In genomic region chr4:136462839-136463178, GRCm38 (mm10) we compare ENCODE assay signal across 8 mouse cellular contexts. TPM values are rescaled to one million over a fixed set of nuclear protein-coding genes. Genes with fewer than 3 reads are reported as not detected.
DNase-seq lines count a peak whose midpoint lies in the region; ATAC-seq and TF ChIP-seq lines count a peak whose summit lies in the region.

No protein-coding gene starts in this region.

- H3K36me3 ChIP-seq in forebrain, postnatal 0 days (ENCODE audit: insufficient read depth) = no peaks in the 10 kb centered on the region
- H3K36me3 ChIP-seq in intestine, postnatal 0 days (ENCODE audit: control insufficient read depth, insufficient read depth) = no peaks in the 10 kb centered on the region
- H3K36me3 ChIP-seq in midbrain, embryonic 11.5 days (ENCODE audit: control insufficient read depth, insufficient read depth, low read length) = no peaks in the 10 kb centered on the region

- no peak for TF ChIP-seq CTCF in forebrain, postnatal 0 days (IDR thresholded peaks at IDR 0.05; ENCODE audit: low read depth)
- TF ChIP-seq CTCF in intestine, postnatal 0 days (IDR thresholded peaks at IDR 0.05; ENCODE audit: low read depth) = no peak

- peaks cover 3% of the 10 kb centered on the region; the same call in 1 of the 2 replicates for H3K27me3 ChIP-seq in forebrain, postnatal 0 days (ENCODE audit: insufficient read depth, low read length)
- H3K27me3 ChIP-seq in intestine, postnatal 0 days (replicated peaks; ENCODE audit: control insufficient read depth, insufficient read depth, low read length) = no peaks in the 10 kb centered on the region
- H3K27me3 ChIP-seq in midbrain, embryonic 11.5 days (ENCODE audit: control insufficient read depth, insufficient read depth, low read length) = peaks cover 20% of the 10 kb centered on the region

- peak overlapping the region; percentile 88 for H3K4me2 ChIP-seq in forebrain, postnatal 0 days (ENCODE audit: low read depth)
- peak overlapping the region; percentile 84 for H3K4me2 ChIP-seq in intestine, postnatal 0 days (replicated peaks; ENCODE audit: low read depth)
- H3K4me2 ChIP-seq in midbrain, embryonic 11.5 days = peak overlapping the region; percentile 99

- ATAC-seq in forebrain, postnatal 0 days = peak; percentile 92
- no peak for ATAC-seq in intestine, postnatal 0 days
- peak; percentile 70 for ATAC-seq in midbrain, embryonic 11.5 days (ENCODE audit: low FRiP score)

- DNase-seq in cerebellum, adult 11-12 months = peak; percentile 47
- DNase-seq in cerebellum, postnatal 4 days (ENCODE audit: low spot score in 2 of 2) = no peak
- peak; percentile 18 to 41 for DNase-seq in right cerebral cortex, adult 2 months (ENCODE audit: low spot score in 2 of 2)
- no peak for DNase-seq in right cerebral cortex, postnatal 4 days
- DNase-seq in forebrain, postnatal 0 days = no peak
- no peak for DNase-seq in midbrain, embryonic 11.5 days (ENCODE audit: low spot score, missing footprints)
- no peak for DNase-seq in yolk sac, embryonic 10.5 days (ENCODE audit: low spot score)

- H3K27ac ChIP-seq in forebrain, postnatal 0 days (ENCODE audit: low read depth, low read length) = peak overlapping the region; percentile 57; the same call in 1 of the 2 replicates
- peak overlapping the region; percentile 84 for H3K27ac ChIP-seq in intestine, postnatal 0 days (ENCODE audit: low read depth, low read length)
- H3K27ac ChIP-seq in midbrain, embryonic 11.5 days (ENCODE audit: low read depth, low read length) = peak overlapping the region; percentile 40; the same call in 1 of the 2 replicates

- WGBS in forebrain, postnatal 0 days = 1% methylated on average over 8 of the region's 8 CpGs
- 7% methylated on average over 8 of the region's 8 CpGs for WGBS in intestine, postnatal 0 days
- WGBS in midbrain, embryonic 11.5 days = 2% methylated on average over 8 of the region's 8 CpGs

- peak overlapping the region; percentile 54 for H3K4me3 ChIP-seq in forebrain, postnatal 0 days (ENCODE audit: low read depth, low read length)
- H3K4me3 ChIP-seq in intestine, postnatal 0 days (ENCODE audit: low read depth, low read length) = peak overlapping the region; percentile 69
- peak overlapping the region; percentile 62 for H3K4me3 ChIP-seq in midbrain, embryonic 11.5 days (ENCODE audit: low read depth, low read length)

- peak overlapping the region; percentile 74 for H3K9ac ChIP-seq in forebrain, postnatal 0 days
- H3K9ac ChIP-seq in intestine, postnatal 0 days (ENCODE audit: low read depth, low read length) = peak overlapping the region; percentile 65
- H3K9ac ChIP-seq in midbrain, embryonic 11.5 days (ENCODE audit: low read length) = peak overlapping the region; percentile 74

- no peaks in the 10 kb centered on the region for H3K9me3 ChIP-seq in forebrain, postnatal 0 days (ENCODE audit: low read length)
- no peaks in the 10 kb centered on the region for H3K9me3 ChIP-seq in intestine, postnatal 0 days (ENCODE audit: control insufficient read depth)
- no peaks in the 10 kb centered on the region for H3K9me3 ChIP-seq in midbrain, embryonic 11.5 days (ENCODE audit: control insufficient read depth, low read length)

- peaks cover 5% of the 10 kb centered on the region; the same call in 1 of the 2 replicates for H3K4me1 ChIP-seq in forebrain, postnatal 0 days (ENCODE audit: insufficient read depth)
- H3K4me1 ChIP-seq in intestine, postnatal 0 days (replicated peaks; ENCODE audit: control insufficient read depth, insufficient read depth, low read length) = peaks cover 9% of the 10 kb centered on the region; the same call in 1 of the 2 replicates
- peaks cover 4% of the 10 kb centered on the region; the same call in 1 of the 2 replicates for H3K4me1 ChIP-seq in midbrain, embryonic 11.5 days (ENCODE audit: control insufficient read depth, insufficient read depth, low read length)

RNA-seq across cellular contexts. Expression of gene 6030445D17Rik, which starts 0.8 kb away (rescaled TPM):
- total RNA-seq in forebrain, postnatal 0 days (2014; rRNA removed) = 0.23 and 0.29 TPM in 2 replicates
- polyA plus RNA-seq in forebrain, postnatal 0 days (2015; fragmentation: Nextera tagmentation; extraction: Ambion mirVana) = 0.10 and 0.23 TPM in 2 replicates
- 0.50 and 0.59 TPM in 2 replicates for polyA plus RNA-seq in intestine, postnatal 0 days (2015; fragmentation: Nextera tagmentation; extraction: Ambion mirVana)
- 0.15 and 0.46 TPM in 2 replicates for polyA plus RNA-seq in midbrain, embryonic 11.5 days (2014; fragmentation: Nextera tagmentation; extraction: Ambion mirVana)

RNA-seq across cellular contexts. Expression of gene Luzp1, which starts 6.8 kb away (rescaled TPM):
- total RNA-seq in forebrain, postnatal 0 days (2014; rRNA removed) = 11.6 and 20.8 TPM in 2 replicates
- polyA plus RNA-seq in forebrain, postnatal 0 days (2015; fragmentation: Nextera tagmentation; extraction: Ambion mirVana) = 34.8 and 50.0 TPM in 2 replicates
- 82.9 and 100 TPM in 2 replicates for polyA plus RNA-seq in intestine, postnatal 0 days (2015; fragmentation: Nextera tagmentation; extraction: Ambion mirVana)
- 94.2 and 99.5 TPM in 2 replicates for polyA plus RNA-seq in midbrain, embryonic 11.5 days (2014; fragmentation: Nextera tagmentation; extraction: Ambion mirVana)

RNA-seq across cellular contexts. Expression of gene Htr1d, which starts 39.5 kb away (rescaled TPM):
- 2.0 and 2.4 TPM in 2 replicates for total RNA-seq in forebrain, postnatal 0 days (2014; rRNA removed)
- polyA plus RNA-seq in forebrain, postnatal 0 days (2015; fragmentation: Nextera tagmentation; extraction: Ambion mirVana) = 2.4 and 3.1 TPM in 2 replicates
- 0.16 and 0.37 TPM in 2 replicates for polyA plus RNA-seq in intestine, postnatal 0 days (2015; fragmentation: Nextera tagmentation; extraction: Ambion mirVana)
- polyA plus RNA-seq in midbrain, embryonic 11.5 days (2014; fragmentation: Nextera tagmentation; extraction: Ambion mirVana) = 0.34 and 0.69 TPM in 2 replicates

Comparison
In these comparisons a context has a peak if more than half of its experiments do, and no peak if none do; other contexts are left out.
1. DNase-seq: peak in cerebellum, adult 11-12 months (single experiment) and right cerebral cortex, adult 2 months (2 of 2); none in cerebellum, postnatal 4 days (0 of 2), right cerebral cortex, postnatal 4 days (single experiment), forebrain, postnatal 0 days (single experiment), midbrain, embryonic 11.5 days (single experiment) and yolk sac, embryonic 10.5 days (single experiment).
2. Peak in every context shown above with its lines, with median percentiles within 50 percentile points of each other: H3K27ac ChIP-seq, H3K4me2 ChIP-seq, H3K4me3 ChIP-seq and H3K9ac ChIP-seq.